Mouse (Mus musculus): Measurements from ENCODE around the gene Fam204a.

- TF ChIP-seq CTCF (conservative IDR thresholded peaks at IDR 0.05; ENCODE audit: low read length) (no peak), POU5F1 (IDR thresholded peaks at IDR 0.05; ENCODE audit: borderline replicate concordance, low read length) (no peak)
These were observed 18.7 kb upstream of the Fam204a start for GRCm38 (mm10) chr19:60245250-60245649.
